Mouse (Mus musculus): ENCODE measurements around the gene Mcm6.

Mcm6 gene

DNA sequence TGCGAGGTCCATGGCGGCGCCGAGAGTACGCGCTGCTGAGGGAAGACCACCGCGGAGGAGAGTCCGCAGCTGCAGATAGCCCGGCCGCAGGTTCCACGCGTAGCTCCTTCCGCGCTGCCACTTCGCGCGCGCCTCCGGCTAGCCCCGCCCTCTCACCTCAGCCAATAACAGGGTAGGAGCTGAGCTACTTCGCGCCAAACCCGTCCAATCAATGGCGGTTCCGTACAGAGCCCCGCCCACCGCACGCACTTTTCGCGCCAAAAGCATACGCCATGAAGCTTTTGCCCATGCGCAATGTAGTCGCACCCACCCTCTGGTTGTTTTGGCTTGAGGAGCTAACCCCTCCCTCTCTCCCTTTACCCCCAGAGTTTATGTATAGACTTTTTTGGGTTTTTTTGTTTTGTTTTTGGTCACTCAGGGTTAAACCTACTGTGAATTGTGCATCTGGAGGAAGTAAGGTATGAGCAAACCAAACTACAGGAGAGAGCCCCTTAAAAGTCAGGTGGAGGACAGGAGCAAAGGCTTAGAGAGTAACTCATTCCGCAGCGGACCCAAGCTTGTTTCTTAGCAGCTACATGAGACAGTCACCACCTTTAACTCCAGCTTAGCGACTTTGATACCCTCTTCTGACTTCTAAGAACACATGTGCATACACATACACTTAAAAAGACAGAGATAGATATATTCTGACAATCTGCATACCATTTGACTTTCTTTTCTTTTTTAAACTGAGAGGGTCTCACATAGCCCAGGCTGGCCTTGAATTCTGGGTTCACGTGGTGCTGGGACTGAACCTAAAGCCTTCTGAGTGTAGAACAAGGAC is at the start of gene Mcm6:
Mcm6 (minus strand) TSS at position 111 of the 823 bp plus-strand sequence.
- peak; percentile 98 for DNase-seq (ENCODE audit: low spot score)

DNA sequence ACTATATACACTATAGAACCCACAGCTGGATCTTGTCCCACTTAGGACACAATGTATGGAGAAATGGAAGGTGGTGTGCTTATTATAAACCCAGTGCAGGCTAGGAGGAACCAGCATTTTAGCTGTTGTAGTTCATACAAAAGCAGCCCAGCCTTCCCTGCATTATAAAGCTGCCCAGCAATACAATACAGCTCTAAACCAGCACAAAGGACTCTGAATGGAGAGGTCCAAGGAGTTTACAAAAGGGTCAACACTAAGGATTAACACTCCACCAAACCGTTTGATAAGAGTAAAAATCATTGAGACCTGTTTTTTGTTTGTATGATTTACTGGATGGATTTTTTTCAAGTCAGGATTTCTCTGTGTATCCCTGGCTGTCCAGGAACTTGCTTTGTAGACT is 47.4 kb upstream of the Mcm6 start:
- DNase-seq (ENCODE audit: low spot score), result peak; percentile 52

DNA sequence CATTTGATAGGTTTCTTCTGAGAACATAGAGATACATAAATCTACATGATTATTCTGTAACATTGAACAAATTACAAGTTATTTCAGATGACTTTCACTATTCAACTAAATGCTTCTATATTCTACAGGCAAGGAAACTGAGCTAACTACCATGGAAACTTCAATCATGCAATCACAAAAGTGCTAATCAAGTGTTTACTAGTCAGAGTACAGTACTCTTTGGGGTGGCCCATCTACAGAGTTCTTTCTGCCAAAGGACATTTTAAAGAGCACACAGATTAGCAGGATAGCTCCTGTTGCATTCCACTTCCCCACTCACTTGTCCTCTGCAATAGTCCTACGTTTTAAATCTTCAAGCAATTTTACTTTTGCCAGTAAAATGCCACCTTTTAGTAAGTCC is 46.2 kb upstream of the Mcm6 start:
- peak; percentile 10 for DNase-seq (ENCODE audit: low spot score)

DNA sequence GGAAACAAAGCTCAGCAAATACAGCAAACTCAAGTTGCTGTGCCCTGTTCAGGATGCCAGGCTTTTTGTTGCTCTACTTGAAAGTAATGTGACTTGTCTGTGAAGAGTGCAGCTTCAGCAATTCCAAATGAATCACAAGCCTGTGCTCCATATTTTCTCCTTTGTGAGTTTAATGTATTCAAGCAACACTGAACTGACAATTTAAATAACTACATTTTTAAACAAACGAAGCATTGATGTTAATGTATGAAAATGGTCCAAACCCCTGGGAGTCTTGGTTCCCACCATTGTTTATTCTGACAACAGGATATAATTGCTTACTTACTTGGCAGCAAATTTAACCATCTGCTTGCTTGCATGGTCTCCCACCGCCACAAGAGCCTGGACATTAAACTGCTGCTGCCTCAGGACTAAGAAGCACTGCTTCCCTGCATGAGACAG is 45.6 kb upstream of the Mcm6 start:
- DNase-seq (ENCODE audit: low spot score), result peak; percentile 27

DNA sequence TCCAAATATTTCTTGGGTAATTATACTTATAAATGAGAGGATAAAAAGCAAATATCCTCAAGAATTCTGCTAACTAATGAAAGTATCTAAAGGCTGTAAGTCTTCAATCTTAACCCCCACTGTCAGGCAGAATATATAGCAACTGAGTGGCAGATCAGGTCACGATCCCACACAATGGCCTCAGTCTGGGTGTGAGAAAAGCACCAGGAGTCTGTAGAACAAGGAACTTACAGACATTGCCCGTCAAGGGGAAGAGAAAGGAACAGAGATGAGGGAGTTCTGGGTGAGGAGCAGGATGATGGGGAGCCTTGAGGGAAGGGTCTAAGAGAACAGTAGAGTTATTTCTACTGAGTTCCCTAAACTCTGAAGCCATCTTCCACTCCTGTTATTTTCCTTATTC is 41.5 kb upstream of the Mcm6 start:
- DNase-seq (ENCODE audit: low spot score), result peak; percentile 28

DNA sequence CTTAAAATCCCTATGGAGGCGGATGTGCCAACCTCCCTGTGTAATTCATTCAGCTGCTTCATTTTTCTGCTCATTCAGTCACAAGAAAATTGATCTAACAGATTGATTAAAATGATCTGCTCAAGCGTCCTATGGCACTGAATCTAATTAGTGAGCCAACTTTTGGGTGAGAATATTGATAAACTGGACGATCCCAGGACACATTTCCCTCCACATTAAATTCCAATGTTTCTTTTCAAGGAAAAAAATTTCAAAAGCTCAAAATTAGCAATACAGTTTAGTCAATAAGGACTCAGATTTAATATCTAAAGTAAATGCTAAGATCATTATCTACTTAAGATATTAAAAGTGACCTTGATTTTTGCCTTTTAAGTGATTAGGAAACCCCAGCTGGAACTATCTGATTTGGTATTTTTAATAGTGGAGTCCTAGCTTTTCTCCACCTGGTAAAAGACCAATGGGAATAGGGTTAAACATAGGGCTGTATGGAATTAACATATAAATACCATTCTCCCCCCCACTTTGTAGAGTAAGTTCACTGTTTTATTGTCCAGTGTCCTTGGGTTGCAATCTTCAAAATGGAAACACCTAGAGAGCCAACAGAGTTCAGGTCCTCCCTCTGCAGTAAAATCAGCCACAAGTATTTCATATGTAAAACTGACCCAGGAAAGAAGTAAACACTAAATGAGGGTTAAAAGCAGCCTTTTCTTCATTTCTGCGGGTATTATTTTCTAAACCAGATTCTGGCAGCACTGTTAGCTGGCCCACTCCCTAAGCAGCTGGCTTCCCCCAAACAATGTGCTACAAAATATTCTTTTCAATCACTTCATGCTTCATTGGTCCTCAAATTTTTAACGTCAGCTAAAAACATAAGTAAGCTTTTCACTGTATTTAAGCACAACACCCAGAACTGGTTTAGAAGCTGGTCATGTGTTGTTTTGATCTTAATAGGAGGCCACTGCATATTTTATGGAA is 40.8 kb upstream of the Mcm6 start:
- DNase-seq (ENCODE audit: low spot score), result no peak

DNA sequence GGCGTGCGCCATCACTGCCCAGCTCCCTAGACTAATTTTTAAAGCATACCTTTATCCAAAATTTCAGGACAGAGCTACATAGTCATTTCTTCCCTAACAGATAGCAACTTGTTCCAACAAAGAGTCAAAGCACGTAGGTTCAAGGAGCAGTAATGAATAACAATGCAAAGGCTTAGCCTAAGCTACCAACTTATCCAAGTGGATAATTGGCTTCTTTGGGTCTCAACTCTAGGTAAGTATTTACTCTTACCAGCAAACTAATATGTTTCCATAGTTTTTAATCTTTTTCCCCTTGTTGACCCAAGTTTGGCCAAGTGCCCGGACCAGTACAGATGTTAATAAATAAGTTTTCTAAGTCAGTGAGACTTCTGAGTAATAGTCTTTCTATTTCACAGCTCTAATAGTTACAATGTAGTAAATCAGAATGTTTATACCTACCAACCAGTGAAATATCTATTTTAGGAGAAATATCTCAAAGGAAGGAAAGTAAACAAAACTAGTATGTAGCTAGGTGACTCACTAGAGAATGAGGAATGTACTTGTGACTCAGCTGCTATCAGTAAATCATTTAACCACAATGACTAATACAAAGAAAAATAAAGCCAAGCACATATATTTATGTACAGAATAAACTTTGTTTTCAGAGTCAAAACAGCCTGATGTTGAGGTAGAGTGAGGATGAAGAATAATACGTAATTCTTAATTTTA is 39.4 kb upstream of the Mcm6 start:
- no peak for DNase-seq (ENCODE audit: low spot score)

DNA sequence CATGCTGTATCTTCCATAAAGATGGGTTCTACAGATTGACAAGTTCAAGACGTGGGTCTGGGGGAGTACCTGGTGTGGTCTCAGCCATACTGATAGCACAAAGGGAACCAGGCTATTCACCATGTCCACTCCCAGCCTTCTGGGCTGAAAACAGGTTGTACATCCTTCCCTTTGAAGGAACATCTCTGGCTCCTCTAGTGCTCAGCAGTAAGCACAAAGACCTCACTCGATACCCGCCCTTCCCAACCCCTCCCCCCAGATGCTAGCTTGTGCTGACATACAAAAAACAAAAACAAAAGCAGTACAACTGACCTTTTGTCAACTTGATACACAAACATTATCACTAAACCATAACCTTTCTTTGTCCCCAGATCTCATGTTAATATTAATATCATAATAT is 35.2 kb upstream of the Mcm6 start:
- DNase-seq (ENCODE audit: low spot score), result no peak

DNA sequence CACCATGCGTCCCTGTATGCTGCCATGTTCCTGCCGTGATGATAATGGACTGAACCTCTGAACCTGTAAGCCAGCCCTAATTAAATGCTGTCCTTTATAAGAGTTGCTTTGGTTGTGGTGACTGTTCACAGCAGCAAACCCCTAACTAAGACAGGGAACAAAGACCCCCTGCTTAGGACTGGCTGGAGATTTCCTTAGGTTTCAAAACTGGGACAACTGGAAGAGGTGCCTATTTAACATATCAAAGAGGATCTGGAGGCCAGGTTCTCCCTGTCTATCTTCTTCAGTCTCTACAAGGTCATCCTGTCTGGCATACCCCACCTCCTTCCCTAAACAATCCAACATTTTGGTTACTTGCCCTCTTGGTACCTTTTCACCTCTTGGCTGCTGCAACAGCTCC is 32.9 kb upstream of the Mcm6 start:
- no peak for DNase-seq (ENCODE audit: low spot score)

DNA sequence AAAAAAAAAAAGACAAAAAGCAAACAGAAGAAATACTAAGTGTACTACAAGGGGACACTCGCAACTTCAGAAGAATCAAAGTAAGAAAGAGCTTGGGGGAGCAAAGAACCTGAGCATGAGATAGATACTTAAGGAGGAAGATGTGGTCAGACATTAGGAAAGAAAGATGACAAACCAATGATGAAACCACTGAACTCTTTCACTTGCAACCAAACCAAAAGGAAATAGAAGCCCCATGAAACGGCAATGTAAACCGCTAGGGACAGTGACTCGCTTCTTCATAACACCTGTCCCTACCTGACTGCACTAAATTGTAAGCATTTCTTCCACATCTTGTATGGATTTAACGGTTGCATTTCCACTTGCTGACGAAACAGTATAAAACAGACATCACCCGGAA is 27.0 kb upstream of the Mcm6 start:
- no peak for DNase-seq (ENCODE audit: low spot score)

DNA sequence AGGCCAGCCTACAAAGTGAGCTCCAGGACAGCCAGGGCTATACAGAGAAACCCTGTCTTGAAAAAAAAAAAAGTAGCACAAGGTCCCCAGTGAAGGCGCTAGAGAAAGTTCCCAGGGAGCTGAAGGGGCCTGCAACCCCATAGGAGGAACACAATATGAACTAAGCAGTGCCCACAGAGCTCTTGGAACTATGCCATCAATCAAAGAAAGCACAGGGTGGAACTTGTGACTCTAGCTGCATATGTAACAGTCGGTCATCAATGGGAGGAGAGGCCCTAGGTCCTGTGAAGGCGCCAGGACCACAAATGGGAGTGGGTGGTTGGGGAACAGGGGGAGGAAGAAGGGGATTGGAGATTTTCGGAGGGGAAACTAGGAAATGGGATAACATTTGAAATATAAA is 17.4 kb upstream of the Mcm6 start:
- DNase-seq (ENCODE audit: low spot score), result no peak

DNA sequence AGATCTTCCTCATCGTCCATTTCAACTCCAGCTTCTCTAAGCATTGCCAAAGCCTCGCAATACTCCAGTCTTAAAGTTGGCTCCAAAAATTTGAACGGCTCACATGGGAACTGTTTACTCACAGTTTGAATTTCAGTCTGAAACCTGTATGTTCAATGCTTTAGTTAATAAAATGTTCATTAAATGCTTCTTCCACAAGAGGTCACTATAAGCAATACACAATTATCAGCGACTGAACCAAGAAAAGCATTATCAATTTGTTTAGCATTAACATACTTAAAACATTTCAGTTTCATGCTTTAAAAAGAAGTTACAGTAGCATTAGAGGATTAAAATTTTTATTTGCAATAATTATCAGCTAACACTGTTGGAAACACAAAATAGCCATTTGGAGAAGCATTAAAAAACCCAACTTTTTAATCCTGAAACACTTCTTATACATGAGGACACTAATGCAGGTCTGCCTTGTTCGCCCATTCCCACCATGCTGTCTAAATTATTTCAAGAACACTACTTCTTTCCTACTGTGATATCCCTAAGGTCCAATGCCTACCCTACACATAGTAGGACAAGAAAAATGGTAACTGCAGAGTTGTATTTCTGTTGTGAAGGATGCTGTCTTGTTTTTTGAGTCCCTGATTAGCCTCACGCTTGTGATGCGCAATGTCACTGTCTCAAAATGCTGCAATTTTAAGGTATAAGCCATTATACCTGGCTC is 12.8 kb upstream of the Mcm6 start:
- DNase-seq (ENCODE audit: low spot score), result peak; percentile 57

DNA sequence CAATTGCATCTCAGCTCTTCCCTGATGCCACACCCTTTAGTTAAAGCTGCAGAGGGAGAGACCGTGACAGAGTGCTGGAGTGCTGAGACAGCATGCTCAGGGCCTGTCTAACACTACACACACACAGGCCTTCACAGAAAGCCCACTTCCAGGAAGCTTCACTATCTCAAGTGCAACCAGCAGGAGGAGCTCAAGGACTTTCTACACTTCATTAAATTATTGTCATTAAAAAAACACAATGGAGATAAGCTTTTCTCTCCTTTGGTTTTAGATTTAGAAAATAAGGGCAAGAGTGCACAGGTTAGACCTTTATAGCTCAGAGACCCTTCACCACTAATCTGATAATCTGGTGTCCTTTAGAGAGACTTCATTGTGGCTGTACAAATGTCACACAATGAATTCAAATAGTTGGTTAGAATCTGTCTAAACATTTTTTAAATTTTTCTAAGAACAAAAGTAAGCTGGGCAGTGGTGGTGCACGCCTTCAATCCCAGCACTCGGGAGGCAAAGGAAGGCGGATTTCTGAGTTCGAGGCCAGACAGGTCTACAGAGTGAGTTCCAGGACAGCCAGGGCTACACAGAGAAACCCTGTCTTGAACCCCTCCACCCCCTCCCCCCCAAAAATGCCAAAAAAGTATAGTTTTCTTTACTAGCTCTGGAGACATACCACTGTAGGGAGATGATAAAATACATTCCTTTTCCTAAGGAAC is 9.4 kb upstream of the Mcm6 start:
- DNase-seq (ENCODE audit: low spot score), result peak; percentile 83

DNA sequence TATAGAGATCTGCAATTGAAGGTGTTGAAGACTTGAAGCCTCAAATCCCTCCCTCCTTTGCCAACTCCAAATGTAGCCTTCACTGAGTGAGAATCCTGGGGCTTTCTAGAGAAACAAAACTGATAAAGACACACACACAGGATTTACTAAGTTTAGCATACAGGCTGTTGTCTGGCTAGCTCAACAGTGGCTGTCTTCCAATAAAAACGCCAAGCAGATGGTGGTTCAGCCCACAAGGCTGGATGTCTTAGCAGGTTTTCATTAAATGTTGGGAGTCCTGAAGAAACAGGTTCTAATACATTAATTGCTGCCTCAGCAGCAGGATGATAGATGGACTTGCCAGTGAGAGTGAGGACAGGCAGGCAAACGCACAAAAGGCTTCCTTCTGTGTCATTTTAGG is 1.1 kb upstream of the Mcm6 start:
- DNase-seq (ENCODE audit: low spot score), result peak; percentile 9

DNA sequence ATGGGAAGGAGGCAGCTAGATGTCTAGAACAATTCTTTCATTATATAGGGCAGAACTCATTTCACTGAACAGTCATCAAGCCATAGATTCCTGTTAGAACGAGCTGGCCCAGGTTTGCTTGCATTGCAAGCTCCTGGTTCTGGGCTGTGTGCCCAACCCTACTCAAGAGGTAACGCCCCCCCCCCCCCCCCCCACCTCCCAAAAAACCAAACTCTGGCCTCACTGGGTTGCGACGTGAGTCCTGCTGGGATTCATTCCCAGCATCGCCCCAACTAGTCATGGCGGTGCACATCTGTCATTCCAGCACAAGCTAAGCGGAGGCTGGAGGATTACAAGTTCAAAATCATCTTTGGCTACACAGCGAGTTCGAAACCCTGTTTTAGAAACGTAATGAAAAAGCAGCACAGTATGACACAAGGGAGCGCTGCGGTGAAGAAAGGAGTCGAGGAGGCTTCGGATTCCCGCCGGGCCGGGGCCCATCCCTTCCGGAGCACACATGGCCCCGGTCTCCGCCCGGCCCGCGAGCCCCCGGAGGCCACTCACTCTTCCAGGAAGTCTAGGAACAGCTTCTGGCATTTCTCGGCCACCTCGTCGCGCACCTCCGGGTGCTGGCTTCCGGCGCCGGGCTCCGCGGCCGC is 429 bp downstream of the Mcm6 start:
- DNase-seq (ENCODE audit: low spot score), result peak; percentile 70

DNA sequence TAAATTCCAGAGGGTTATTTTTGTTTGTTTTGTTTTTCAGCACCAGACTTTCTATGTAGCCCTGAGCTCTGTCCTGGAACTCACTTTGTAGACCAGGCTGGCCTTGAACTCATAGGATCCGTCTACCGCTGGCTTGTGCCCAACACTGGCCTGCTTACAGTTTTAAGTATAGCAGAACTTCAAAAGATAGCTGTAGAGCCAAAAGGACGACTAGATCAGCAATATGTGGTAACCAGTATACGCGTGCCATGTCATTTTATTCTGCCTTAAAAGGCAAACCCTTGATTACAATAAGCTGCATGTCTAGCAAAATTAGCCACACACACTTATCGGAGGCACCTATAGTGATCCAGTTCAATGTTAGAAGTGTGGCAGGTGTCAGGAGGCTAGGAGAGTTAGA is 1.2 kb downstream of the Mcm6 start:
- DNase-seq (ENCODE audit: low spot score), result peak; percentile 11

DNA sequence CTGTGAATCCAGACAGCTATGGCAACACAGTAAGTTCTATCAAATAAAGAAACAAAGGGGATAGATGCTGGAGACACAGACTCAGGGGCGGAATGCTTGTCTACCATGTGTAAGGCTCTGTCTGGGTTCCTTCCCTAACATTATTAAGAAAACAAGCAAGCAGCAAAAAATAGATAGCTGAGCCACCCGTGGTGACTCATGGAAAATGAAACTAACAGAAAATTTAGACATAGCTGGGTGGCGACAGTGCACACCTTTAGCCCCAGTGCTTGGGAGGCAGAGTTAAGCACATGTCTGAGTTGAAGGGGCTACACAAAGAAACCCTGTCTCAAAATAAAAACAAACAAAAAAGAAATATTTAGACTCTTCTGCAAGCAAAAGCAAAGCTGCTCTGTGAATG is 2.0 kb downstream of the Mcm6 start:
- DNase-seq (ENCODE audit: low spot score), result peak; percentile 7

DNA sequence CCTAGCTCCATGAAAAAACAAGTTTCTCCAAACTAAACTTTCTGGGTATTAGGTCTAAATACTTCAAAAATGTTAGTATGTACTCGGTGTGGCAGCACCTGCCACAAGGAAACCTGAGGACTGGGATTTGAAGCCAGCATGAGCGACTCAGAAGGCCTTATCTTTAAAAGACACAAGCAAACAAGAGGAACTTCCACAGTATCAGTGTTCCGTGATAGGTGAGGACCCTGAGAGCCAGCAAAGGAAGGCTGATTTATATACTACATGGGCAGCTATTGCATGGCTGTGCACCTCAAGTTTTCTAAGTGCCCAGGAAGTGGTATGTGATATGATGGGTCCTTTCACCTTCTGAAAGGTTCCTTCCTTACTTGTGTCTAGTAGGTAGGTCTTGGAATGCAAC is 6.4 kb downstream of the Mcm6 start:
- DNase-seq (ENCODE audit: low spot score), result no peak

DNA sequence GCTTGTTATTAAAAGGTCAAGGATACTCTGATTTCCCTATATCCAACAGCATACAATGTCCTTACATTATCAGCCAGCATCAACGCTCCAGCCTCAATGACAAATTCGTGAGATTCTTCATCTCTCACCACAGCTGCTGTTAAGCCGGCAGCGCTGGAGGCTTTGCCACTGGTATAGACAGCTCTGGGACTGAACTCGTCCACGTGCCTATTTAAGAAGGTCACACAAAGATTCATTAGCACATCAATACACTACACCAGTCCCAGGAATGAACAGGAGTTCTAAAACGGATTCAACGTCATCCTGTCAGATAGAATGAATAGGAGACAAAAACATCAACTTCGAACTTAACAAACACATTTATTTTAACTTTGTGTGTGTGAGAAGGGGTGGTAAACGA is 15.2 kb downstream of the Mcm6 start:
- DNase-seq (ENCODE audit: low spot score), result peak; percentile 45

DNA sequence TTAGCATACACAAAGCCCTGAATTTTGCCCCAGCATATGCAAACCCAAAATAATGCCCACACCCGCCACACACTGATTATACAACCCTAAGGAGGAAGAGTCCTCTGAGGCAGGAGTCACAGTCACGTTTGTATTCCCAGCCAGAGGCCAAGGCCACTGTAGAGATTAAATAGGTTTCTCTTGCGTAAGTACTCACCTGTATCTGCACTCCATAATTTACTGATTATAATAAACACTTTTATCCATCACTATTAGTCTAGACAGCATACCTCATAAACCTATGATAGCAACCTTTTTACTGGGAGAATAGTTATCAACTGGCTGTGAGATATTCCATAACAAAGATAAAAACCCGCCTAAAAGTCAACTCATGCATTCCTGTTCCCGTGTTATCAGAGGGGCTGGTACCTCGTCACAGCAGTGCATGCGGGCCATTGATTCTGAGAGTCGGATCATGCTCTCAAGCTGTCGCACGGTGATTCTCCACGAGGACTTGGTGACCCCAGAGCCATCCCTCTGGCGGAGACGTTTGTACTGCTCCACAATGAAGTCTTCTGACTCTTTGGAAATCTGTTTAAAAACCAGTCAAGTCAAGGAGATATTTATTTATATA is 21.6 kb downstream of the Mcm6 start:
- no peak for DNase-seq (ENCODE audit: low spot score)
